Mouse (Mus musculus): ENCODE data around the gene Mgat3.

DNA sequence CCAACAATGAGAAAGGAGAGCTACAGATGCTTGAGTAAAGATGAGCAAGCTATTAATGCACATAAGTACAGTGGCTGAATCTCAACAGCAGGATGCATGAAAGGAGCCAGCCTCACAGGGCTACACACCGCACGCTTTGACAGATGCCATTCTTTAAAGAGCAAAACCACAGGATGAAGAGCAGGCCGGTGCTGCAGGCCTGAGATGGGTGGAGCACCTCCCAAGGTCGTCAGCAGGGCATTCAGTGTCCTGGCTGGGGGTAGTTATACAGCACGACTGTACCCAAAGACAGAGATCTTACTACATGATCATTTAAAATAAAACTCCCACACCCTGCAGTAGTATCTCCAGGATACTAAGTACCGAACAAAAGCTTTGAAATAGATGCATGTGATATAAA is 27.4 kb upstream of the Mgat3 start:
- TF ChIP-seq POLR2A (IDR thresholded peaks at IDR 0.05; ENCODE audit: extremely low read depth, insufficient read depth, low read length) (no peak), CTCF (IDR thresholded peaks at IDR 0.05; ENCODE audit: extremely low read depth, insufficient read depth, low read length) (no peak)

Data from cortical plate, adult 2 months (tissue).